Mouse (Mus musculus) CD4-positive naive resting alpha-beta T cell, adult 57 days (primary cell): ENCODE measurements around the gene Olfr1414. TPM values are rescaled to one million over a fixed set of nuclear protein-coding genes. Genes with fewer than 3 reads are reported as not detected.

Experiments
- total RNA-seq: library from RNA; stranded (reverse); gene quantifications from one replicate; pipeline ENCODE4 v1.2.4, GENCODE M21; 2023

Gene Olfr1414
- total RNA-seq = not detected

DNA sequence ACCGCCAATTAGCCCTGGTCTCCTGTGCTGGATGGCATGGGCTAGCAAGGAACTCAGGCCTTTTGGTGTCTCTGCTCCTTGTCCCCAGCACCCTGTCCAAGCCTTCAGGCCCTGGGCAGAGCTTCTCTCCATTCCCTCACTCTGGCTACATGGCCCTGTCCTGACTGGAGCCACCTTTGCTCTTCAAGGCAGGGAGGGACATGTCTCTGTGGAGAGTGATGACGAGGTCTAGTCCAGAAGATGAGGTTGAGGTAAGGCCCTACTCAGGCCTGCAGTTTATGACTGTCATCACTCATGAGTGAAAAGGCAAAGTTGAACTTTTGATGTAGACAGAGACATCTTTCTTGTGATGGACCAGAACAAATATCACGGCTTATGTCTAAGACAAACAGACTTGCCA lies at the start of gene Olfr1414:
Olfr1414 (minus strand) TSS at position 101 of the 400 bp plus-strand sequence.

DNA sequence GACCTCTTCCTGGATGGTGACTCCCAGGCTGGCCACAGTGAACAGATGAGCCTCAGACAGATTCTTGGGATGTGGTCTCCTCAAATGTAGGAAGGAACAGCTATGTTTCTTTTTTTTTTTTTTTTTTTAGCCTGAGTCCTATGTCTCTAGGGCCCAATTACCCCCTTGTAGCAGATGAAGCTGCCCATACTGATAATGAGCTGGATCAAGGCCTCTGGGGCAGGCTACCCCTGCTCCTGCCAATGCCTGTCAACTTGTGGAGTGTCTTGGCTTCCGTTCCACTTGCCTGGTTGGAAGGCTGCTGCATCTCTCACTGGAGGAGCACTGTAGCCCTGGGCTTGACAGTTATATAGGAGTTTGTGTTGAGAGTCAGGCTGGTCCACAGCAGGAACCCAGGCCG lies 22.5 kb downstream of the Olfr1414 start, which contains the start of gene Olfr1415:
Olfr1415 (minus strand) TSS at position 101 of the 400 bp plus-strand sequence.

DNA sequence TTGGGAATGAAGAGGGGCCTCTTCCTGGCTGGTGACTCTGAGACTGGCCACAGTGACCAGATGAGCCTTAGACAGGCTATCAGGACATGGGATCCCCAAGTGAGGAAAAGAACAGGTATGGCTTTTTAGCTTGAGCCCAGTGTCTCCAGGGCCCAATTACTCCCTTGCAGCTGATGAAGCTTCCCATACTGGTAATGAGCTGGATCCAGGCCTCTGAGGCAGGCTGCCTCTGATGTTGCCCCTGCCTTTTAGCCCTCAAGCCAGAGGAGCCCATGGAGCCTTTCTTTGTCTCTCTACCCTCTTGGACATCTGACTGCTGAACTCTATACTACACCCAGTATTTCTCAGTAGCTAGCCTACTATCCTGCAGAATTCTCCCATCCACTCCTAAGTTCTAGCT lies 33.4 kb downstream of the Olfr1414 start, which contains the start of gene Olfr1416:
Olfr1416 (minus strand) TSS at position 101 of the 400 bp plus-strand sequence.

GRCm38 (mm10) chr1:92473165-92474041 lies 45.1 kb downstream of the Olfr1414 start, which contains the start of gene Ndufa10:
Gene Ndufa10, minus strand, starts transcription at chr1:92473860.

Other genes with a start within 250 kb of the Olfr1414 start
- 137 TPM for gene Ndufa10, start 44.8 kb downstream of the Olfr1414 start, total RNA-seq
- gene Olfr1416, start 33.5 kb downstream of the Olfr1414 start, total RNA-seq = not detected
- gene Olfr1415, start 22.6 kb downstream of the Olfr1414 start, total RNA-seq = not detected
- not detected for gene Olfr1413, start 52.7 kb upstream of the Olfr1414 start, total RNA-seq
- not detected for gene Olfr1412, start 67.1 kb upstream of the Olfr1414 start, total RNA-seq
- not detected for gene Olfr1411, start 75.8 kb upstream of the Olfr1414 start, total RNA-seq
- not detected for gene Olfr1410, start 87.1 kb upstream of the Olfr1414 start, total RNA-seq
- gene Olfr12, start 99.1 kb upstream of the Olfr1414 start, total RNA-seq = not detected
- gene Cops9, start 123.3 kb upstream of the Olfr1414 start, total RNA-seq = 98.9 TPM
- 0.59 TPM for gene Otos, start 130.2 kb upstream of the Olfr1414 start, total RNA-seq